8 mouse cellular contexts compared by ENCODE assay signal in genomic region chr1:40325711-40326327, GRCm38 (mm10). TPM values are rescaled to one million over a fixed set of nuclear protein-coding genes. Genes with fewer than 3 reads are reported as not detected.
DNase-seq lines count a peak whose midpoint lies in the region; ATAC-seq and TF ChIP-seq lines count a peak whose summit lies in the region.

No protein-coding gene starts in this region.

- H3K4me1 ChIP-seq in erythroblast, embryonic 14.5 days (ENCODE audit: control insufficient read depth), result peaks cover 63% of the 10 kb centered on the region
- H3K4me1 ChIP-seq in E14TG2a.4 (replicated peaks; ENCODE audit: low read depth, low read length), result peaks cover 27% of the 10 kb centered on the region
- H3K4me1 ChIP-seq in forebrain, postnatal 0 days (ENCODE audit: insufficient read depth), result no peaks in the 10 kb centered on the region
- peaks cover 50% of the 10 kb centered on the region for H3K4me1 ChIP-seq in liver, embryonic 15.5 days (replicated peaks)

- H3K27ac ChIP-seq in forebrain, postnatal 0 days (ENCODE audit: low read depth, low read length), result no peak overlapping the region
- no peak overlapping the region for H3K27ac ChIP-seq in liver, embryonic 15.5 days (replicated peaks)

- peak overlapping the region; percentile 35 for H3K9ac ChIP-seq in forebrain, postnatal 0 days
- H3K9ac ChIP-seq in liver, embryonic 15.5 days, result peak overlapping the region; percentile 19; the same call in 1 of the 2 replicates

- peaks cover 7% of the 10 kb centered on the region for H3K36me3 ChIP-seq in erythroblast, embryonic 14.5 days (ENCODE audit: control insufficient read depth)
- H3K36me3 ChIP-seq in E14TG2a.4 (ENCODE audit: insufficient read depth, low read length), result no peaks in the 10 kb centered on the region
- H3K36me3 ChIP-seq in forebrain, postnatal 0 days (ENCODE audit: insufficient read depth), result no peaks in the 10 kb centered on the region
- H3K36me3 ChIP-seq in liver, embryonic 15.5 days (replicated peaks), result no peaks in the 10 kb centered on the region

- no peak for TF ChIP-seq CTCF in E14TG2a.4 (conservative IDR thresholded peaks at IDR 0.05; ENCODE audit: low read length)
- no peak for TF ChIP-seq CTCF in forebrain, postnatal 0 days (IDR thresholded peaks at IDR 0.05; ENCODE audit: low read depth)

- H3K4me2 ChIP-seq in forebrain, postnatal 0 days (ENCODE audit: low read depth), result peak overlapping the region; percentile 72
- H3K4me2 ChIP-seq in liver, embryonic 15.5 days, result peak overlapping the region; percentile 74

- H3K4me3 ChIP-seq in erythroblast, embryonic 14.5 days (replicated peaks), result peak overlapping the region; percentile 66
- H3K4me3 ChIP-seq in E14TG2a.4 (replicated peaks; ENCODE audit: low read length), result peak overlapping the region; percentile 72
- H3K4me3 ChIP-seq in forebrain, postnatal 0 days (ENCODE audit: low read depth, low read length), result peak overlapping the region; percentile 37
- peak overlapping the region; percentile 36 for H3K4me3 ChIP-seq in liver, embryonic 15.5 days (replicated peaks)

- no peak for DNase-seq in forebrain, postnatal 0 days
- no peak for DNase-seq in cerebellum, adult 9-10 months
- DNase-seq in spleen, adult 12 weeks (ENCODE audit: low spot score), result no peak
- DNase-seq in cerebellum, postnatal 25 days, result no peak

- no peak for ATAC-seq in erythroblast, adult 5-6 weeks (replicated peaks; ENCODE audit: low FRiP score, poor library complexity, severe bottlenecking)
- no peak for ATAC-seq in forebrain, postnatal 0 days
- ATAC-seq in liver, embryonic 15.5 days (ENCODE audit: insufficient read depth), result no peak

- H3K27me3 ChIP-seq in erythroblast, embryonic 14.5 days (ENCODE audit: control insufficient read depth), result peaks cover 23% of the 10 kb centered on the region
- peaks cover 52% of the 10 kb centered on the region for H3K27me3 ChIP-seq in E14TG2a.4 (ENCODE audit: insufficient read depth, low read length)
- H3K27me3 ChIP-seq in forebrain, postnatal 0 days (ENCODE audit: insufficient read depth, low read length), result peaks cover 28% of the 10 kb centered on the region
- peaks cover 19% of the 10 kb centered on the region for H3K27me3 ChIP-seq in liver, embryonic 15.5 days

- 3% methylated on average over 29 of the region's 29 CpGs for WGBS in forebrain, postnatal 0 days
- WGBS in liver, embryonic 15.5 days (ENCODE audit: insufficient replicate concordance), result 19% methylated on average over 29 of the region's 29 CpGs

- H3K9me3 ChIP-seq in erythroblast, embryonic 14.5 days (ENCODE audit: control insufficient read depth, low read length), result no peaks in the 10 kb centered on the region
- no peaks in the 10 kb centered on the region for H3K9me3 ChIP-seq in E14TG2a.4 (ENCODE audit: low read length)
- H3K9me3 ChIP-seq in forebrain, postnatal 0 days (ENCODE audit: low read length), result no peaks in the 10 kb centered on the region
- no peaks in the 10 kb centered on the region for H3K9me3 ChIP-seq in liver, embryonic 15.5 days (replicated peaks)

RNA-seq across cellular contexts. Expression of gene Il1rl2, which starts 1.4 kb away (rescaled TPM):
- 0.01 TPM in 1 of 2 replicates, not detected in the other for polyA plus RNA-seq in erythroblast, embryonic 14.5 days (2012)
- 0.19 and 3.6 TPM in 2 replicates for total RNA-seq in erythroblast, adult 5-6 weeks (2015; ENCODE audit: low replicate concordance)
- total RNA-seq in erythroblast, adult 5-6 weeks (2017; ENCODE audit: low replicate concordance), result 4.2 and 5.2 TPM in 2 replicates
- 0.77 and 1.8 TPM in 2 replicates for total RNA-seq in forebrain, postnatal 0 days (2014; rRNA removed)
- 0.50 and 0.76 TPM in 2 replicates for polyA plus RNA-seq in forebrain, postnatal 0 days (2015; fragmentation: Nextera tagmentation; extraction: Ambion mirVana)
- polyA plus RNA-seq in liver, embryonic 15.5 days (2015; fragmentation: Nextera tagmentation; extraction: Ambion mirVana), result 1.1 and 1.5 TPM in 2 replicates
